Mouse (Mus musculus) embryonic facial prominence, embryonic 15.5 days (tissue): ENCODE results near the gene St3gal6. TPM values are rescaled to one million over a fixed set of nuclear protein-coding genes. Genes with fewer than 3 reads are reported as not detected.

ENCODE experiments used
- polyA plus RNA-seq: library from polyadenylated mRNA; unstranded; fragments of >200 nt; fragmentation: Nextera tagmentation; extraction: Ambion mirVana; gene quantifications from 2 replicates; pipeline ENCODE4 v1.2.1, GENCODE M21; 2015

St3gal6 gene
- polyA plus RNA-seq, 1 experiment from 2014 or later, result 17.6 TPM

Other genes starting within 250 kb of the St3gal6 start
- gene Dcbld2, start 115.8 kb downstream of the St3gal6 start, polyA plus RNA-seq, result 4.3 and 4.6 TPM in 2 replicates
- not detected in 2 replicates for gene Gm813, start 92.7 kb upstream of the St3gal6 start, polyA plus RNA-seq
- gene E330017A01Rik, start 114.5 kb upstream of the St3gal6 start, polyA plus RNA-seq, result not detected in 2 replicates
- 27.1 and 28.9 TPM in 2 replicates for gene Cpox, start 146.0 kb upstream of the St3gal6 start, polyA plus RNA-seq
- gene Gpr15, start 194.8 kb upstream of the St3gal6 start, polyA plus RNA-seq, result 0.19 TPM in 1 of 2 replicates, not detected in the other
- 128 and 131 TPM in 2 replicates for gene Cldnd1, start 203.7 kb upstream of the St3gal6 start, polyA plus RNA-seq
- gene Olfr172, start 238.9 kb upstream of the St3gal6 start, polyA plus RNA-seq, result not detected in 2 replicates